Comparison of ENCODE assay signal across 20 mouse cellular contexts in the genomic region with DNA sequence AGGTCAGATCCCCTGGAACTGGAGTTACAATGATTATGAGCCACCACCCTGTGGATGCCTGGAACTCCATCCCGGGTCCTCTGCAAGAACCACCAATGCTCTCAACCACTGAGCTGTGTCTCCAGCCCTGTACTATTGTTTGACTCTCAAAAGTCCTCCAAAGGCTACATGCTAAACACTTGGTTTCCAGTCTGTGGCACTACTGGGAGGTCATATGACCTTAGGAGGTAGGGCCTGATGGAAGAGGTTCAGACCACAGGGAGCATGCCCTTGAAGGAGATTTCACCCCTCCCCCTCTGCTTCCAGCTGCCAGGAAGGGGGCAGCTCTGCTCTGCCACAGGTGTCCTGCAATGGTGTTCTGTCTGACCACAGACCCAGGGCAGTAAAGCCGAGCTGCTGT. TPM values are rescaled to one million over a fixed set of nuclear protein-coding genes. Genes with fewer than 3 reads are reported as not detected.
"Had no signal": no experiment of that assay in that cellular context is flagged by ENCODE, and none has a peak within 500 bp of the region (broad histone marks: within the 10 kb centered on the region; RNA-seq: fewer than 3 reads in every experiment).

No protein-coding gene starts in this region.

RNA-seq across cellular contexts. Expression of gene Gm49366, which starts 5.4 kb away (rescaled TPM):
- total RNA-seq: layer of hippocampus, postnatal 14 days; left cerebral cortex, postnatal 14 days; left cerebral cortex, postnatal 4 days; megakaryocyte progenitor cell, adult 5-6 weeks; megakaryocyte-erythroid progenitor cell, adult 5-6 weeks; midbrain, postnatal 0 days had no signal
- polyA plus RNA-seq: kidney, embryonic 15.5 days; limb, embryonic 12.5 days; limb, embryonic 15.5 days; liver, embryonic 12.5 days; lung, embryonic 15.5 days; midbrain, embryonic 11.5 days; midbrain, embryonic 14.5 days; midbrain, postnatal 0 days; neural tube, embryonic 11.5 days; neural tube, embryonic 14.5 days; small intestine, adult 2 months; spleen, adult 2 months; stomach, embryonic 16.5 days; testis, adult 2 months; urinary bladder, adult 2 months had no signal

RNA-seq across cellular contexts. Expression of gene Acot3, which starts 18.6 kb away (rescaled TPM):
- total RNA-seq: megakaryocyte progenitor cell, adult 5-6 weeks; megakaryocyte-erythroid progenitor cell, adult 5-6 weeks had no signal
- polyA plus RNA-seq: limb, embryonic 15.5 days; small intestine, adult 2 months; spleen, adult 2 months; testis, adult 2 months; urinary bladder, adult 2 months had no signal

RNA-seq across cellular contexts. Expression of gene Acot5, which starts 35.8 kb away (rescaled TPM):
- total RNA-seq: megakaryocyte progenitor cell, adult 5-6 weeks; megakaryocyte-erythroid progenitor cell, adult 5-6 weeks had no signal
- polyA plus RNA-seq: kidney, embryonic 15.5 days; limb, embryonic 12.5 days; limb, embryonic 15.5 days; liver, embryonic 12.5 days; lung, embryonic 15.5 days; midbrain, embryonic 11.5 days; midbrain, embryonic 14.5 days; neural tube, embryonic 11.5 days; small intestine, adult 2 months; spleen, adult 2 months; stomach, embryonic 16.5 days; testis, adult 2 months had no signal
